Mouse (Mus musculus) cerebellum, postnatal 25 days (tissue): ENCODE measurements around the gene Mef2d.

Experiments used
- DNase-seq, 2 experiments: peaks; one replicate each; pipeline ENCODE4 v3.0.0; 2021; ENCODE audit warnings: mixed read lengths in 2 of 2

Gene Mef2d

DNA sequence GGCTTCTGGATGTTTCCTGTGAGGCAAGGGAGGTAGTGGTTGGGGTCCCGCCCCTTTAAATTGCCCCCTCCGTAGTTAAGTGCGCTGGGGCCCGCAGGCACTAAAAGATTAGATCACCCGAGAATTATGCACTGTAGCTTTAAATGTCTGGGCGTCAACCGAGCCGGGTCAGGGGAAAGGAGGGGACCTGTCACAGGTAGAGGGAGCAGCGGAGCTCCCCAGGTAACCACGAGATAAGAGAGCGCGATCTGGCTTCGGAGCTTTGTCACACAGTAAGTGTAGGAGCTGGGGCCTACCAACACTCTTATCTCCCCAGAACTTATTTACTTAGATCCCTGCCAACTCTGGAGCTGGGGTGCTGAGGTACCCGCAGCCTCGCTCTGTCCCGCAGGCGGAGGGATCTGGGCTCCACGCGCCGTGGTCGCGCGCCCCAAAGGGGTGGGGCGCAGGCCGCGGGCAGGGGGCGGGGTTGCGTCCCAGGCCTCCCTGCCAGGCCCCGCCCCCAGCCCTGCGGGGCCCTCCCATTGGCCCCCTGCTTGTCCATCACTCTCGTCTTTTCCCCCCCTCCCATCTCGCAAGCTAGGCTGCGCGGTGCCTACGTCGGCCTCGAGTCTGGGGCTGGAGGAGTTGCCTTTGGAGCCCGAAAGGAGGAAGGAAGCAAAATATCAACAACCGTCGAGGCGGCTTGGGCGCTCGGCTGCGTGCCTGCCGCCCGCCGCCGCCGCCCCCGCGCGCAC, at the start of gene Mef2d:
Gene Mef2d (plus strand): TSS at position 586 of the 737 bp plus-strand sequence.
- DNase-seq = peak; percentile 97 to 99

DNA sequence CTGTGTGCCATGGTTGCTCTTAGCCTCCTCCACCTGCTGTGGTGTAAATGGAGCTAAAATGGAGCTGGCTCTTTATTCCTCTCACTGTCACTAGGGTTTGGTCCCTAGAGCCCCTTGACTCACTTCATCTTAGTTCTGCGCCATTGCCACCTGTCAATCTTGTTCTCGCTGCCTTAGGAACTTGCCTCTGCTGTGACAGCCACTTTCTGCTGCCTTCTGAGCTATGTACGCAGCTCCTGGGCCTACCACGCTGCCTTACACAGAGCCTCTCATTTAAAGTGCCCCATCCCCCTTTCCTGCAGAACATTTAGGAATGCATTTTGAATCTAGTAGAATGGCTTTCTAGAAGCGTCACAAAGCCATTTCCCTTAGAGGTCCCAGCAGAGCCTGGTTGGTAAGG, 48.0 kb upstream of the Mef2d start:
- DNase-seq = no peak

DNA sequence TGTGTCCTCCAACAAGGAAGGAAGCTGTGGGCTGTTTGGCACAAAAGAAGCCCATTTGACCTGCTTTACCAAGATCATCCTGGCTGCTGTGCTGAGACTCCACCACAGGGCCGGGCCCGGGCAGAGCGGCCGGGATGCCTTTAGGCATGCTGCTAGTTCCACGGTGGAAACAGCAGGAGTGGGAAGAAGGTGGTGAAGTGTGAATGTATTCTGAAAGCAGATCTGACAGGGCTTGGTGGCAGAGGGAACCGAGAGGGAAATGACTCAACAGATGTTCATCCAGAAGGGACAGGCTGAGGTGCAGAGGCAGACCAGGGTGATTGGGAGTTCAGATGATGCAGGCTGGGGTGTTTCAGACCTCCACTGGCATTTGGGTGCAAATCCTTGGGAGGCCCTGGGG, 44.5 kb upstream of the Mef2d start:
- no peak for DNase-seq

DNA sequence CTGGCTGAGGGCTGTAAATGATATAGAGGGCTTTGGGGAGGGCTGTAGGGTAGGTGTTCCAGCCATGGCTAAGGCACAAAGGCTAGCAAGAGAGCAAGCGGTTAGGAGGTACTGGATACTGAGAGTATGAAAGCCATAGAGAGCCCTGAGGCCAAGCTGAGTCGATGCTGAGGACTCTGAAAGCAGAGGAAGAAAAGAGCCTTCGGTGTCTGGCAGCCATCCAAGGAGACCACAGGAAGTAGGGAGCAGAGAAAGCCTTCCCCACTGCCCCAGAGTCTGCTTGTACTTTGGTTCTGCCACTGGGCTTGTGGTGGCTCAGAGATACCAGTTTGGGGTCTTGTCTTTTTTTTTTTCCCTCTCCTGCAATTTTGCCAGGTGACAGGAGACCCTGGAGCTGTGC, 41.9 kb upstream of the Mef2d start:
- DNase-seq = no peak

DNA sequence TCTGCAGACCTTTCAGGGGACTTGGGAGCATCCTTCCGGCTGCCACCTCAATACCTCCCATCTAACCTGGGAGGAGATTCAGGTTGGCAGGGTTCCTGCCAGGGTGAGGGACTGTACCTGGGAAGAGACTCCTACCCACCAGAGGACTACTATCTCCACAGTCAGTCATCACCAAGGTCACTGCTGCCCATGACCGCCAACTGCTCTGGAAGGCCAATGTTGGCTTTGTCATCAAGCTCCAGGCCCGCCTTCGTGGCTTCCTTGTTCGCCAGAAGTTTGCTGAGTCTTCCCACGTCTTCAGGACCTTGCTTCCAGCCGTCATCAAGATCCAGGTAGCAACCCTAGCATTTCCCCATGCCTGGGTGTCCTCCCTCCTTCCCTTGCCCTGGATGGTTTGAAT, 40.4 kb upstream of the Mef2d start:
- DNase-seq = no peak

DNA sequence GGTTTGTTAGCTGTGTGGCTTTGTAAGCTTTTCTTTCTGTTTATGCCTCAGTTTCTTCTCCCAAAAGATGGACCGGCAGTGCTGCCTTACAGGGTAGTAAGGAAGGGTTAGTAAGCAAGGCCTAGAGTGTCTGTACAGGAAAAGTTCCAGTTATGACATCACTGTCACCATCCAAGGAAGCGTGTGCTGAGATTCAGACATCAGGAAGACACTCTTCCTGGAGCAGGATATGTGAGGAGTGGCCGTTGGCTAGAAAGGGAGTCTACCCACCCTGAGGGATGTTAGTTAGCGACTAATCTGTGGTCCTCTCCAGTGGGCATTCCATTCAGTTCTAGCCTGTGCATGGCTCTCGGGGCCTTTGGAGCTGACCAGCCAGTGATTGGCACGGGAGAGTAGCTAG, 40.0 kb upstream of the Mef2d start:
- DNase-seq = no peak

DNA sequence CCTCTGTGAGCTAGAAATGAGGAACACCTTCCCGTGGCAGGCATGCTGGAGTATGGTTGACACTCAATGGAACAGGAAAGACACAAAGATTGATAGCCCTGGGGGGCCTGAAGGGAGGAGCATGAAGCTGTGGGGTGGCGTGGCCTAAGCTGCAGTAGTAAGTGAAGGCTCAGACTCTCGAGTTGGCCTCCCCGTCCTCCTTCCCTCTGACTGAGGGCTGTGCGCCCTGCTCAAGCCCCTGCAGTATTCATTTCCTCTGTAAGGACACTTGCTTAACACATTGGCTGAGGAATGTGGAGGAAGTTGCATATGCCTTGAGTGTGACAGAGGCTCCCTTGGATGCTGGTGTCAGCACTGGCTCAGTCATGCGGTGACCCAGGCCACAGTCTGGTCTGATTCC, 39.6 kb upstream of the Mef2d start:
- DNase-seq = no peak

DNA sequence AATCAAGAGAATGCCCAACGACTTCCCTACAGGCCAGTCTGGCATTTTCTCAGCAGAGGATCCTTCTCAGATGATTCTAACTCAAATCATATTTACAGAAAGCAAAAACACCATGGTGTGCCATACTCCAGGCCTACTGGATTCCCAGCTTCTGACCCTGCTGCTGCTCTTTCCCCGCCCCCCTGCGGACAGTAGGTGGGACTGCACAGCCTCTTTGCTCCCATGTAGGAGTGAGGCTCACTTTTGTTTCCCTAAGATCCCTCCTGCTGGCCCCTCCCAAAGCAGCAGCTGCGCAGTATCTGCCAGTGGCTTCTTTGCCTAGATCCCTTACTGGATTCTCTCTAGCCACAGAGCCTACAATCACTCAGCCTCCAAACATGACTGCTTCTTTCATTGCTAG, 36.0 kb upstream of the Mef2d start:
- no peak for DNase-seq

DNA sequence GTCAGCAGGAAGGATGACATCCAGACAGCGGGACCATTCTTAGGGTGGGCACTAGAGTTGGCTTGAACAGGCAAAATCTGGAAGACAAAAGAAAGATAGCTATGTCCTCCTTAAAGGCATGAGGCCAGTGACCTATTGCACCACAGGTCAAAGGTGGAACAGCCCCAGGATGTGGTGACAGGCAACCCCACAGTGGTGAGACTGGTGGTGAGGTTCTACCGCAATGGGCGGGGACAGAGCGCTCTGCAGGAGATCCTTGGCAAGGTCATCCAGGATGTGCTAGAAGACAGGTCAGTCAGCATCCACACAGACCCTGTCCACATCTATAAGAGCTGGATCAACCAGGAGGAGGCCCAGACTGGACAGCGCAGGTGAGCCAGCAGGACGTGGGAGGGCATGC, 33.0 kb upstream of the Mef2d start:
- no peak for DNase-seq

DNA sequence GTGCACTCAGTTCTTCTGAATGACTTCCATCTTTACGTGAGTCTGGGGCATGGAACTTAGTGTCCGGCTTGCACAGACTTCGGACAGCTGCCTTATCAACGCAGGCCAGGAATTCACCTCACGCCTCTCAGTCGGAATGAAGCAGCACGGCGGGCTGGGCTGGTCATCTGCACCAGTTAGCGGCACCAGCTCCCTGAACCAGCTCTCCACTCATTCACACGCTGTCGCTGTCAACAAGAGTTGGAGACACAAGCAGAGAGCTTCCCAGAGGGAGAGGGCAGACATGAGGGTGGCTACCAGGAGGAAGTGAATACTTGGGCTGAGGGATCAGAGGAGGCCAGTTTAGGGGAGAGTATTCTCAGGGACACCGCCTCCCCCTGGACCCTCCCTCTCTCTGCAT, 27.8 kb upstream of the Mef2d start:
- no peak for DNase-seq

DNA sequence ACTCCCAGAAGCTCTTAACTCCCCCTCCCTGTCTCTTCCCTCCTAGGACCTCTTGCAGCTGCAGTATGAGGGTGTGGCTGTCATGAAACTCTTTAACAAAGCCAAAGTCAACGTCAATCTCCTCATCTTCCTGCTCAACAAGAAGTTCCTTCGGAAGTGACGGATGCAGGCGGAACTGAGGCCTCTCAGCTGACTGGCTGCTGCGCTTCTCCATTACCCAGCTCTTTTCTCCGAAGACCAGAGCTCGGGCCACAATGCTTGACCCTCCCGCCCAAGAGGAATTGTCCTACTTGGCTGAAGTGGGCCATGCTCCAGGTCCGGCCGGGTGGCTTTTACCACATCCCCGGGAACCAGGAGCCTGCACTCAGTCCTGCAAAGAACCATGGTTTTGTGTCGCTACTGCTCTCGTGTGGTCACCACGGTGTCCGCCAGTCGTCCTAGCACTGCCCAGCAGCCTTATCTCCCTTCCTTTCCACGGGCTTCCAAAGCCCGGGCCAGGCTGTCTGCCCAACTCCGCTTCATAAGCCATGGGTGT, 22.0 kb upstream of the Mef2d start:
- no peak for DNase-seq

DNA sequence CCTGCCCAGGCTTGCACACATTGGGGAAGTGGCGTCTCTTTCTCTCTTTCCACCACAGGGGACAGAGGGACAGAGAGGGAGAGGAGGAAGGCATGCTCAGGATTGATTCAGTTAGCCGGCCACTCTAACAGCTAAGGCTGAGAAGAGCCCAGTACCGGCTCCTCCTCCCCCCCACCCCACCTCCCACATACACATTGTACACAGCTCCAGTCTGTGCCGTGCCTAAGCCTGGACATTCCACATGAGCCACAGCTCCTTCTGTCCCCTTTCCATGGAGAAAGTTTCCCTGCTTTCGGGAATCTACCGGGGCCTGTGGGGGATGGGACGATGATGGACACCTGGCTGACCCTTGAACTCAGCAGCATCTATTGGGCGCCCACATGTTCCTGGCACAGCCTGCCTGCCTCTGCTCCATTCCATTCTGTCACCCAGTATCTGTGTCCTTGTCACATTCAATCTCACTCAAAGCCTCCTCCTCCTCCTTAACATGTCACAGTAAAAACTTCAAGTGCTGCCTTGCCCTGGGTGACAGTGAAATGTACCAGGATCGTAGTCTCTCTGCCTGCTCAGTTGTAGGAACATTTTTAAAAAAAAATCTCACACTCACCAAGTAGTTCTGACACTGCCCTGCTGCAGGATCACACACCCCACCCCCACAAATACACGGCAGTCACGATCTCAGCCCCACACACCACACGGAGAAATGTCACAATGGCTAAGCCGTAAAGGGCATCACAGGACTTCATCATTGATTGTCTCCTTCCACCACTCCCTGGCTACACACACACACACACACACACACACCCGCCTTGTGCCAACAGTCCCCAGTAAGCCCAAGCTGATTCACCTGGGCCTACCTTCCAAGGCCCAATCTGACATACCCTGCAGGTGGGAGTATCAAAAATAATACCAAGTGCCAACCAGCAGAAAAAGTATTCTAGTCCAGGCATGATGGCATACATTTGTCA, 20.7 kb upstream of the Mef2d start:
- DNase-seq = no peak

DNA sequence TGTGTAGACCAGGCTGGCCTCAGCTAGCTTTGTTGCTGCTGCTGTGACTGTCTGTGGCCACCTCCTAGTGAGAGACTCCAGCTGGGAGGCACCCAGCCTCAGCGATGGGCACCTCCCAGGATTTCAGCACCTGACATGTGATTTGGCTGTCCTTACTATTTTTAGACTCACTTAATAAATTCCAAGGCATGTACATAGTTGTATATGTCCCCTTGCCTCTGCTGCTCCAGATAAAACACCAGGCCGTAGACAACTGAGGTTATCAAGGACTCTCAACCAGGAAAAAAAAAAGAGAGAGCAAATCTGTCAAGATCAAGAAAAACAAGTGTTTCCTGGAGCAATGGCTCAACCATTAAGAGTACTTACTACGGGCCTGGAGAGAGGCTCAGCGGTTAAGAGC, 17.0 kb upstream of the Mef2d start:
- DNase-seq = no peak

DNA sequence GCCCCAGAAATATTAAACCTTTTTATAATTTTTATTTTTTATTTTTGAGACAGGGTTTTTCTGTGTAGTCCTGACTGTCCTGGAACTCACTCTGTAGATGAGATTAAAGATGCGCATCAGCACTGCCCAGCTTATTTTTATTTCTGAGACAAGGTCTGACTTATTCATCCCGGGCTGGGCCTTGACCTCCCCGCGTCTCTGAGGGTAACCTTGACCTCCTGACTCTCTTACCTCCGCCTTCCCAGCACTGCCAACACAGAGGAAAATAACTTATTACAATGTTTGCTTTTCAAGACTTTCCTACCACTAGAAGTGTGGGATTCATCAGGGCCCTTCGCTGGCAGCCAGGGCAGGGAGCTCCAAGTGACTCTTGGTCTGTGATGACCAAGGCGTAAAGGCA, 16.0 kb upstream of the Mef2d start:
- DNase-seq = no peak

DNA sequence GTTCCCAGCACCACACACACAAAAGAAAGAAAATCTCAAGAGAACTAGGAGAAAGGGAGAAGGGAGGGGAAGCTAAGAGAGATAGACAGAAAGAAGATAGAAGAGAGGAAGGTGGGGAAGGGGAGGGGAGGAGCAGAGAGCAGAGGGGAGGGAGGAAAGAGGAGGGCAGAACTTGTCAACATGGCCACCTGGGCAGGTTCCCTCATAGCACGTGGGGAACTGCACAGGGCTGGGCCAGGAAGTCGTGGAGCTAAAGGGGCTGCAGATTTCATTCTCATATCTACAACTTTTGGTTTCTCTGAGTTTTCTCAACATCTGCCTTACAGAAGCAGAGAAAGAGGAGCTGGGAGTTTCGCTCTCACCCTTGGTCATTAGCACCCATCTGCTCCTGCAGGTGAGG, 14.5 kb upstream of the Mef2d start:
- DNase-seq = no peak

DNA sequence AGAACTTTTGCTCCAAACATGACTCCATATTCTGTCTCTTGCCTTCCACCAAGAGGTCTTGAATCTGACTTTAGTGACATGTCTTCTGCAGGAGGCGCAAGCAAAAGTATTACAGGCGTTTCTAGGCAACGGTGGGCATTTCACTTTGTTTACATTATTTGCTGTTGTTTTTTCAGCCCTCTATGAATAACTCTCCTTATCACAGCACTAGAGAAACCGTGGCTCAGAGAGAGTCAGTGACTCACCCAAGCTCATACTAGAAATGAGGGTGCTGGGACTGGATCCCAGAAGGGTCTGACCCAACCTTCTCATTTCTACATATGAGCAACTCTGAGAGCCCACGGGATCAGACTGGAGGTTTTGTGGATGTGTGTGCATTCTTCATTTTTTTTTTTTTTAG, 14.1 kb upstream of the Mef2d start:
- no peak for DNase-seq

DNA sequence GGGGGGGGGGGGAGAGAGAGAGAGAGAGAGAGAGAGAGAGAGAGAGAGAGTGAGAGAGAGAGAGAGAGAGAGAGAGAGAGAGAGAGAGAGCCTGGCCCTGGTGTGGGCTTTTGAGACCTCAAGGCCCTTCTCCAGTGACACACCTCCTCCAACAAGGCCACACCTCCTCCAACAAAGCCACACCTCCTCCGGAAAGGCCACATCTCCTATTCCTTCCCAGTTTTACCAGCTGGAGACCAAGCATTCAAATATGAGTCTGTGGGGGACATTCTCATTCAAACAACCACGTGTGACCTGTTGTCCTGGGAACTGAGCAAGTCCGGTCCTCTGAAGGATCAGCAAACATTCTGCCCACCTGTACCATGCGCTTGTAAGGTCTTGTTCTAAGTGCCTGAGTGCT, 13.2 kb upstream of the Mef2d start:
- no peak for DNase-seq

DNA sequence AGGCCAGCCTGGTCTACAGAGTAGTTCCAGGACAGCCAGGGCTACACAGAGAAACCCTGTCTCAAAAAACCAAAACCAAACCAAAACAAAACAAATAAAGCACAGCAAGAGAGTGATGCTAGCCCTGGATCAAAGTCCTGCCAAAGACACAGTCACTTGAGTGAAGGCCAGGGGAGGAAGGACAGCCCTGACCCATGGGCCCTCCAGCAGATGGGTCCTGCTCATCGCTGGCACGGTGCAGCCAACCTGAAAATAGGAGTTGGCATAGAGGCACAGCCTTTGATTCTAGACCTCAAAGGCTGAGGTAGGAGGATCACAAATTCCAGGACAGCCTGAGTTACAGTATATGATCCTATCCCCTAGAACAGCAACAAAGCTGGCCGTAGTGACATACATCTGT, 11.1 kb upstream of the Mef2d start:
- peak; percentile 74 to 79 for DNase-seq

DNA sequence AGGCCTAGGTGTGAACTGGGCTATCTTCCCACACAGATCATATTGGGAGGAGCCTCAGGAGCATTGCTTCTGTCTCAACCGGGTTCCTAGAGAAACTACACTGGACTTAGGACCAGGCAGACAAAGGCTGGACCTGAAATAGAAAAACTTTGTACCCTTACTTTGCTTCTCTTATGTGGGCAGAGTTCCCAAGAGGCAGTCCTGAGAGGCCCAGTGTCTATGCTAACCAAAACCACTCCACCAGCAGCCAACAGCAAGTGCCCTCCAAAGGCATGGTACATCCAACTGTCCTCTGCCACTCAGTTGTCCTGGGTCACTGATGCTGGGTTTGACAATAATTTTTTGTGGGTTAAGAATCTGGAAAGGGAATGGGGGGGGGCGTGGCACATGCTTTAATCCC, 9.7 kb upstream of the Mef2d start:
- no peak for DNase-seq

DNA sequence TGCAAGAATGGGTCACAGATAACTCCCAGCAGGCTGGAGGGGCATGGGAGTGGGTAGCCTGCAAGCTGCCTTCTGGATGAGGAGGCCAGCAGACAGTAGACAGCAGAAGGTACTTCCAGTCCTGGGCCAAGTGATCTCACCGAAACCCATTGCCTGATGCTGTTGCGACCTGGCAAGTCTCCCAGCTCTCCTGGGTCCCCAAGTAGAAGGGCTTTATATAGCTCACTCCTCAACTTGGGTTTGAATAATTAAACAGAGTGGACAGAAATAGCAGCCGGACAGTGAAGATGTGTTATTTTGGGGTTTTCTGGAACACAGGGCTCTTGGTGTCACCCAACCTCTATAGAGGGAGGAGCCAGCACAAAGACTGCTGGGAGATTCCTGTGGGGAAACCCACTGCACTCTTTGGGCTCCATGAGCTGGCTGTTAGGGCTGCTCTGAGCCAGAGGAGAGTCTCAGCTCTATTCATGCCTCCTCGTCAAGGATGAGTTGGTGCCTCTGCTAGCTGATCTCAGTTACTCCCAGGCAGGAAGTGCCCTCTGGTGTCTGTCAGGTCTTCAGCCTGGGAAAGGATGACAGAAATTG, 8.9 kb upstream of the Mef2d start:
- peak; percentile 86 to 92 for DNase-seq

DNA sequence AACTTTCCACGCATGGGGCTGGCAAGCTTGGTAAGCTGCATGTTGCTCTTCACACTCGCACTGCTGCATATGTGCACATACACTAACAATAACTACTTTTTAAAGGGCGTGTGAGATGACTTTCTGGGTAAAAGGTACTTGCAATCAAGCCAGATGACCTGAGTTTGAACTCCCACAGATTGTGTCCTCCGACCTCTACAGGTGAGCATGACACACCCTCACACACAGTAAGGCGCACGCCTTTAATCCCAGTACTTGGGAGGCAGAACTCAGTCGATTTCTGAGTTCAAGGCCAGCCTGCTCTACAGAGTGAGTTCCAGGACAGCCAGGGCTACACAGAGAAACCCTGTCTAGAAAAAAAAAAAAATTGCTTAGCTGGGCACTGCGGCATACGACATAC, 5.8 kb upstream of the Mef2d start:
- DNase-seq = no peak

DNA sequence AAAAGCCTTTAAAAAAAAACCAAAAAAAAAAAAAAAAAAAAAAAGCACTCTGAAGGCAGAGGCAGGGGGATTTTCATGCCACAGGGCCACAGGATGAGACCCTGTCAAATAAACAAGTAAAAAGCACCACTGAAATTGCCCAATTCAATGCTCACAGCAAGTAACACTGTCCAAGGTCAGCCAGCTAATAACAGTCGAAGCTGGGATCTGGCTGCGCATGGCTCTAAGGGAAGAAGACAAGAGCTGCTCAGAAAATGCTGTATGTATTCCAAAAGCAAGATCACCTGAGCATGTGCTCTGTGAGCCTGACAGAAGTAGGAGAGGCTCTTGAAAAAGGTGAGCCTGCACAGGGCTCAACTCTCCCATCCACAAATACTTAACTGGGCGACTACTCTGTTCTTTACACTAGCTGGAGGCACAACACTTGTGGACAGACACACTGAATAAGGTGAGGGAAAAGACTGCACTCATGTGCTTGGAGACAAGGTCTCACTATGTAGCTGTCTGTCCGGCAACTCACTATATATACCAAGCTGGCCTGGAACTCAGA, 5.2 kb upstream of the Mef2d start:
- no peak for DNase-seq

DNA sequence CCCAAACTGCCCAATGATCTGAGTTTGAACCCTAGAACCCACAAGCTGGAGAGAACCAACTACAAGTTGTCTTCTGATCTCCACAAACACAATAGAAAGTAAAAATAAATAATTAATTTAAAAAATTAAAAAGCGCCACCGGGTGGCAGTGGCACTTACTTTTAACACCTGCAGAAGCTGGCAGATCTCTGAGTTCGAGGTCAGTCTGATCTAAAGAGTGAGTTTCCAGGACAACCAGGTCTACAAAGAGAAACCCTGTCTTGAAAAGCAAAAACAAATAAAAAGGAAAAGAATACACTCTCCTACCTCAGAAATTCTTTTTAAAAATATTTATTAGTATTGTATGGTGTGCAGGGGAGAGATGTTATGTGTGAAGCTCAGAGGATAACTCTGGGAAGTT, 4.4 kb upstream of the Mef2d start:
- DNase-seq = no peak
